Mouse (Mus musculus): ENCODE data around the gene Gcsam. TPM values are rescaled to one million over a fixed set of nuclear protein-coding genes. Genes with fewer than 3 reads are reported as not detected.

Gcsam gene
- polyA plus RNA-seq, 1 experiment from 2014 or later = 0.34 TPM

GRCm38 (mm10) chr16:45635826-45636225, 25.6 kb downstream of the Gcsam start:
- no peaks in the 10 kb centered on the region for H3K9me3 ChIP-seq (ENCODE audit: control insufficient read depth, low read length)
- no peak for ATAC-seq (ENCODE audit: low FRiP score)

GRCm38 (mm10) chr16:45640070-45640762, 30.0 kb downstream of the Gcsam start:
- no peak for ATAC-seq (ENCODE audit: low FRiP score)
- Histone ChIP-seq H3K9me3 (ENCODE audit: control insufficient read depth, low read length) (no peaks in the 10 kb centered on the region), H3K4me1 (replicated peaks; ENCODE audit: control insufficient read depth, insufficient read depth, low read length) (no peaks in the 10 kb centered on the region), H3K4me2 (replicated peaks; ENCODE audit: low read depth, low read length) (no peak overlapping the region), H3K27me3 (ENCODE audit: control insufficient read depth, insufficient read depth, low read length) (no peaks in the 10 kb centered on the region), H3K4me3 (ENCODE audit: low read depth, low read length) (no peak overlapping the region), H3K36me3 (ENCODE audit: control insufficient read depth, insufficient read depth, low read length) (no peaks in the 10 kb centered on the region), H3K27ac (ENCODE audit: low read depth, low read length) (no peak overlapping the region), H3K9ac (ENCODE audit: low read depth, low read length) (no peak overlapping the region)
- DNase-seq (ENCODE audit: low spot score) = no peak
- WGBS = 89% methylated on average over 10 of the region's 10 CpGs

More at GRCm38 (mm10) chr16:45635826-45636225, 25.6 kb downstream of the Gcsam start:
- H3K9ac ChIP-seq (ENCODE audit: low read depth, low read length) = no peak overlapping the region
- no peak for DNase-seq (ENCODE audit: low spot score)
- no peaks in the 10 kb centered on the region for H3K27me3 ChIP-seq (ENCODE audit: control insufficient read depth, insufficient read depth, low read length)
- no peaks in the 10 kb centered on the region for H3K4me1 ChIP-seq (replicated peaks; ENCODE audit: control insufficient read depth, insufficient read depth, low read length)
- no peaks in the 10 kb centered on the region for H3K36me3 ChIP-seq (ENCODE audit: control insufficient read depth, insufficient read depth, low read length)
- WGBS = 88% methylated on average over 2 of the region's 2 CpGs
- H3K4me3 ChIP-seq (ENCODE audit: low read depth, low read length) = no peak overlapping the region
- no peak overlapping the region for H3K4me2 ChIP-seq (replicated peaks; ENCODE audit: low read depth, low read length)
- no peak overlapping the region for H3K27ac ChIP-seq (ENCODE audit: low read depth, low read length)

GRCm38 (mm10) chr16:45641301-45641700, 31.1 kb downstream of the Gcsam start:
- DNase-seq (ENCODE audit: low spot score) (no peak), ATAC-seq (ENCODE audit: low FRiP score) (no peak)
- WGBS = 73% methylated on average over 3 of the region's 3 CpGs
- Histone ChIP-seq H3K27ac (ENCODE audit: low read depth, low read length) (no peak overlapping the region), H3K36me3 (ENCODE audit: control insufficient read depth, insufficient read depth, low read length) (no peaks in the 10 kb centered on the region), H3K4me1 (replicated peaks; ENCODE audit: control insufficient read depth, insufficient read depth, low read length) (no peaks in the 10 kb centered on the region), H3K9ac (ENCODE audit: low read depth, low read length) (no peak overlapping the region), H3K4me2 (replicated peaks; ENCODE audit: low read depth, low read length) (no peak overlapping the region), H3K27me3 (ENCODE audit: control insufficient read depth, insufficient read depth, low read length) (no peaks in the 10 kb centered on the region), H3K9me3 (ENCODE audit: control insufficient read depth, low read length) (no peaks in the 10 kb centered on the region), H3K4me3 (ENCODE audit: low read depth, low read length) (no peak overlapping the region)

- DNase-seq (ENCODE audit: low spot score) = no peak
- no peak overlapping the region for H3K9ac ChIP-seq (ENCODE audit: low read depth, low read length)
- WGBS = 95% methylated on average over 3 of the region's 3 CpGs
These were observed 33.8 kb downstream of the Gcsam start for GRCm38 (mm10) chr16:45643944-45644343.

GRCm38 (mm10) chr16:45644380-45644779, 34.2 kb downstream of the Gcsam start:
- Histone ChIP-seq H3K27ac (ENCODE audit: low read depth, low read length) (no peak overlapping the region), H3K9ac (ENCODE audit: low read depth, low read length) (no peak overlapping the region), H3K4me2 (replicated peaks; ENCODE audit: low read depth, low read length) (no peak overlapping the region), H3K4me3 (ENCODE audit: low read depth, low read length) (no peak overlapping the region), H3K27me3 (ENCODE audit: control insufficient read depth, insufficient read depth, low read length) (no peaks in the 10 kb centered on the region), H3K4me1 (replicated peaks; ENCODE audit: control insufficient read depth, insufficient read depth, low read length) (no peaks in the 10 kb centered on the region), H3K36me3 (ENCODE audit: control insufficient read depth, insufficient read depth, low read length) (no peaks in the 10 kb centered on the region), H3K9me3 (ENCODE audit: control insufficient read depth, low read length) (no peaks in the 10 kb centered on the region)
- DNase-seq (ENCODE audit: low spot score) (no peak), ATAC-seq (ENCODE audit: low FRiP score) (no peak)
- 77% methylated on average over 6 of the region's 6 CpGs for WGBS

More at GRCm38 (mm10) chr16:45643944-45644343, 33.8 kb downstream of the Gcsam start:
- Histone ChIP-seq H3K4me1 (replicated peaks; ENCODE audit: control insufficient read depth, insufficient read depth, low read length) (no peaks in the 10 kb centered on the region), H3K4me3 (ENCODE audit: low read depth, low read length) (no peak overlapping the region), H3K36me3 (ENCODE audit: control insufficient read depth, insufficient read depth, low read length) (no peaks in the 10 kb centered on the region), H3K4me2 (replicated peaks; ENCODE audit: low read depth, low read length) (no peak overlapping the region), H3K27me3 (ENCODE audit: control insufficient read depth, insufficient read depth, low read length) (no peaks in the 10 kb centered on the region), H3K9me3 (ENCODE audit: control insufficient read depth, low read length) (no peaks in the 10 kb centered on the region), H3K27ac (ENCODE audit: low read depth, low read length) (no peak overlapping the region)
- ATAC-seq (ENCODE audit: low FRiP score) = no peak

GRCm38 (mm10) chr16:45651497-45651896, 41.3 kb downstream of the Gcsam start:
- no peak for DNase-seq (ENCODE audit: low spot score)
- no peak overlapping the region for H3K9ac ChIP-seq (ENCODE audit: low read depth, low read length)
- 76% methylated on average over 2 of the region's 2 CpGs for WGBS
- no peaks in the 10 kb centered on the region for H3K36me3 ChIP-seq (ENCODE audit: control insufficient read depth, insufficient read depth, low read length)
- no peaks in the 10 kb centered on the region for H3K9me3 ChIP-seq (ENCODE audit: control insufficient read depth, low read length)
- H3K27me3 ChIP-seq (ENCODE audit: control insufficient read depth, insufficient read depth, low read length) = peaks cover 6% of the 10 kb centered on the region; the same call in 1 of the 2 replicates
- H3K4me3 ChIP-seq (ENCODE audit: low read depth, low read length) = no peak overlapping the region
- H3K4me1 ChIP-seq (replicated peaks; ENCODE audit: control insufficient read depth, insufficient read depth, low read length) = 0 out of 2 replicates have a peak, but pooled peaks cover 2% of the 10 kb centered on the region
- no peak overlapping the region for H3K27ac ChIP-seq (ENCODE audit: low read depth, low read length)
- ATAC-seq (ENCODE audit: low FRiP score) = no peak
- H3K4me2 ChIP-seq (replicated peaks; ENCODE audit: low read depth, low read length) = no peak overlapping the region

GRCm38 (mm10) chr16:45653009-45653933, 43.1 kb downstream of the Gcsam start:
- H3K4me1 ChIP-seq (replicated peaks; ENCODE audit: control insufficient read depth, insufficient read depth, low read length) = 0 out of 2 replicates have a peak, but pooled peaks cover 2% of the 10 kb centered on the region
- H3K9ac ChIP-seq (ENCODE audit: low read depth, low read length) = no peak overlapping the region
- DNase-seq (ENCODE audit: low spot score) = peak; percentile 13
- no peaks in the 10 kb centered on the region for H3K36me3 ChIP-seq (ENCODE audit: control insufficient read depth, insufficient read depth, low read length)
- H3K27me3 ChIP-seq (ENCODE audit: control insufficient read depth, insufficient read depth, low read length) = peaks cover 6% of the 10 kb centered on the region; the same call in 1 of the 2 replicates
- H3K4me2 ChIP-seq (replicated peaks; ENCODE audit: low read depth, low read length) = peak overlapping the region; percentile 39
- no peaks in the 10 kb centered on the region for H3K9me3 ChIP-seq (ENCODE audit: control insufficient read depth, low read length)
- 12% methylated on average over 17 of the region's 17 CpGs for WGBS
- H3K27ac ChIP-seq (ENCODE audit: low read depth, low read length) = no peak overlapping the region
- ATAC-seq (ENCODE audit: low FRiP score) = no peak
- H3K4me3 ChIP-seq (ENCODE audit: low read depth, low read length) = peak overlapping the region; percentile 1; the same call in 1 of the 2 replicates

- H3K9me3 ChIP-seq (ENCODE audit: control insufficient read depth, low read length) = no peaks in the 10 kb centered on the region
- peaks cover 6% of the 10 kb centered on the region; the same call in 1 of the 2 replicates for H3K27me3 ChIP-seq (ENCODE audit: control insufficient read depth, insufficient read depth, low read length)
- no peak within 1 kb of the TSS for H3K9ac ChIP-seq (ENCODE audit: low read depth, low read length)
- ATAC-seq (ENCODE audit: low FRiP score) (no peak), DNase-seq (ENCODE audit: low spot score) (peak; percentile 11)
- H3K36me3 ChIP-seq (ENCODE audit: control insufficient read depth, insufficient read depth, low read length) = no peaks in the 10 kb centered on the region
- H3K4me3 ChIP-seq (ENCODE audit: low read depth, low read length) = peak within 1 kb of the TSS; percentile 1; the same call in 1 of the 2 replicates
- no peak within 1 kb of the TSS for H3K27ac ChIP-seq (ENCODE audit: low read depth, low read length)
- 0 out of 2 replicates have a peak, but pooled peaks cover 2% of the 10 kb centered on the region for H3K4me1 ChIP-seq (replicated peaks; ENCODE audit: control insufficient read depth, insufficient read depth, low read length)
- WGBS = 10% methylated on average over 20 of the region's 20 CpGs
- H3K4me2 ChIP-seq (replicated peaks; ENCODE audit: low read depth, low read length) = peak within 1 kb of the TSS; percentile 39
These were observed 43.8 kb downstream of the Gcsam start, which contains the start of gene BC016579 for GRCm38 (mm10) chr16:45653934-45654332. Gene BC016579 (minus strand): TSS chr16:45654068.

Measured in hindbrain, embryonic 11.5 days (tissue).